Mouse (Mus musculus) urinary bladder, postnatal 25 days (tissue): ENCODE data around the gene Siva1.

ENCODE experiments used
- DNase-seq: peaks from one replicate; pipeline ENCODE4 v3.0.0; 2022; ENCODE audit warnings: low spot score

The Siva1 gene

DNA sequence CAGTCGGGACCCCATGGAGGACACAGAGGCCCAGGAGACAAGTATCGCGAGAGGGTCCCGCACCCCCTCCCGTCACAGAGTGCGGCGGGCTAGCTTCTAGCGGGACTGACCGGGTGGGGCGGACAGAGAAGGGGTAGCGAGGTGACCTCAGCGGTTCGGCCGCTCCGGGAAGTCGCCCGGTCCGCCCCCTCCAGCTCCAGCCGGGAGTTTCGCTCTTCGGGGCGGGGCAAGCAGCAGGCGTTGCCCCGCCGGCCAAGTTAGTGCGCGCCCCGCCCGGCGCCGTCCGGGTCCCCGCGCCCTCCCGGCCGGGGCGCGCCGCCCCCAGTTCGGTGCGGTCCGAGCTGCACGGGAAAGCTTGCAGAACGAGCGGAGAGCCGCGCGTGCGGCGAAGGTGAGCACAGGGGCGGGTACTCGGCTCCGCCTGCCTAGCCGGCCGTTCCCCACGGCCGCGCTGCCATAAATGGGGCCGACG is 34.1 kb downstream of the Siva1 start, which contains the start of gene Zbtb42:
Zbtb42 (plus strand) TSS at position 274 of the 472 bp plus-strand sequence.
- DNase-seq = peak; percentile 69

DNA sequence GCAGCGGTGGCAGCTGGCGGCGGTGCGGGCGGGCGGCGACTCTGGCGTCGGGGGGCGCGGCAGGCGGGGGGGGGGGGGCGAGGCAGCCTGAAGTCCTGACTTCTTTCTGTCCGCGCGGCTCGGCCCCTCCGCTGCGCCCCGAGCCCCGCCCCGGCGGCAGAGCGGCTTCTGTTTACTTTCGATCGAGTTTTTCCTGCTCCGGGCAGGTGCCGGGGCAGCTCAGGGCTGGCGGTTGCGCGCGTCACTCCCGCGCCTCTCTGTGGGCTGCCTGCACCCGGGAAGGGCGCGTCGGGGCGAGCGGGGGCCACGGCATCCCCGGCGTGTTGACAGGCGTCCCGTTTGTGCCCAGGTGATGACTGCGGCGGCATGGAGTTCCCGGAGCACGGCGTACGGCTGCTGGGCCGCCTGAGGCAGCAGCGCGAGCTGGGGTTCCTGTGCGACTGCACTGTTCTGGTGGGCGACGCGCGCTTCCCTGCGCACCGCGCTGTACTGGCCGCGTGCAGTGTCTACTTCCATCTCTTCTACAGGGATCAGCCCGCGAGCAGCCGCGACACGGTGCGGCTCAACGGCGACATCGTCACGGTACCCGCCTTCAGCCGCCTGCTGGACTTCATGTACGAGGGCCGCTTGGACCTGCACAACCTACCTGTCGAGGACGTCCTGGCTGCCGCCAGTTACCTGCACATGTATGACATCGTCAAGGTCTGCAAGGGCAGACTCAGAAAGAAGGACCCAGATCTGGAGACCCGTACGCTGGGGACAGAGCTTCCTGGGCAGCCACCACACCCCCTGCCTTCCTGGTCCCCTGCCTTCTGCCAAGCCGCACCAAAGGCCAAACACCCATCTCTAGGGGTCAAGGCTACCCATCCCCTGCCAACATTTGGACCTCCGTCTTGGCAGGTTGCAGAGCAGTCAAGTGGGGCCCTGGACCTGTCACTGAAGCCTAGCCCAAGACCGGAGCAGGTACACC is 34.8 kb downstream of the Siva1 start:
- peak; percentile 58 for DNase-seq

DNA sequence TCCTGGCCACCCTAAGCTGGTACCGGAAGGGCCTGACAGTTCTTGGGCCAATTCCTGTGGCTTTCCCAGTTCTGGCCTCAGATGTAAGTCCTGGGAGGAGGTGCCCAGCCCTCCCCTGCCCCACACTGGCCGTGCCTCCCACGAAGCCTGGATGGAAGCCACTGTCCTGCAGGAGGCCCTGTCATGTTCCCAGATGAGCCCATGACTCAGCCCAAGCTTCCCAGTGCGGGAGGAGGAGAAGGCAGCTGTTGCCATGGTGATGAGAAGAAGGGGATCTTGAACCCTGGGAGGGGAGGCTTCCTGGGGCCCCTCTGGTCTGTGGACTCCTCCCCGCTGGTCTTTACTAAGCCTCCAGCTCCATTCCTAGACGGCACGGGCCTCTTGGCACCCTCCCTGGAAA is 38.9 kb downstream of the Siva1 start:
- DNase-seq = no peak

DNA sequence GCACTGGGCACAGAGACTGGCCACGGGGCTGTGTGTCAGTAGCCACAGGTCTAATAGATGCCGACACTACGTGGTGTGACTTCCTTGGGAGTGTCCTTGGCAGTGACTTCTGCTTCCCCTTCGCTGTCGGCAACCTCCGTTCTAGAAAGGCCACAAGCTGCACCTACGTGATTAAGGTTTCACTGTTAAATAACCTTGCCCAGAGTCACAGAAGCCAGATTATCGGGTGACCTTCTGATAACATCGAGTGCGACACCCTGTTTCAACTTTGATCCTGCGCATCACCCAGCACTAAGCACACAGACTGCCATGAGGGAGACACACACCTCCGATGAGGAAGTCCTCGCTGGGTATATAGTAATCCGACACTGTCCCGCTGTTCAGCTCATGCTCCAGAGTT is 44.0 kb downstream of the Siva1 start:
- no peak for DNase-seq

DNA sequence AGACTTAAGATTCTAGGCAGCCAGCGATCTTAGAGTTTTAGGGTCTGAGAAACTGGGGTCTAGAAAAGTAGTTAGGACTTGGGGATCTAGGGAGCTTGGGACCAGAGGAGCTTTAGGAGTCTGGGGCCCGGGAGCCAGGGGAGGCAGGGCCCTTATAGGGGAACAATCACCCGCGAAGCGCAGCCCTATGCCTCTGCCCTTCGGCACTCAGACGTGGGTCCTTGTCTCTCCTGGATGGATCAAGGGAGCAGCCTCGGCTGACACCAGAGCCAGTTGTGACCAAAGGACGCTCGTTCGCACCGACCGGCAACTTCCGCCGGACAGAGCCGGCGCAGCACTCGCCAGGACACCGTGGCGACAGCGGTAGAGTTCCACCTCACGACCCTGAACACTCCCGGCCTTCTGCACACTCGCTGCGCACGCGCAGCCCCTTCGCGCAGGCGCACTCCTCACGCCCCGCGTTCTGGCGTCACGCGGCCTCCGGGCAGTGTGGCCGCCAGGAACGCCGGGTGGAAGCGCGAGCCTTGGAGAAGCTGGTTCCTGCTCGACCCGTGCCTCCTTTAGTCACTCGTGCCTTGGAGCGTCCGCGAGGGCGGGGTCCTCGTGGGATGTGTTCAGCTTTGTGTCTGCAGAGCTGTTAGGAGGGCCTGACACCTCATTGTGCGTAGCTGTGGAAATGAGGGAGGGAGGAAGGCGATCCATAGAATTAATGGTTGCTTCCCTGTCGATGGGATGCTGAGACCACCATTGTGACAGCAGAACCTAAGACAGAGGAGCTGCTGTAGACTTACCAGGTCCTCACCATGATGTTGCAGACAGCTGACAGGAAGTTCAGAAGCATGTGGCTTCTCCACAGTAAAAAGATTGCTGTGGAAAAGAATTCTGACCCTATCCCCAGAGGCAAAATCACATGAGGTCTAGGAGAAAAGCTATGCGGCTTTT is 49.0 kb downstream of the Siva1 start:
- peak; percentile 95 for DNase-seq

DNA sequence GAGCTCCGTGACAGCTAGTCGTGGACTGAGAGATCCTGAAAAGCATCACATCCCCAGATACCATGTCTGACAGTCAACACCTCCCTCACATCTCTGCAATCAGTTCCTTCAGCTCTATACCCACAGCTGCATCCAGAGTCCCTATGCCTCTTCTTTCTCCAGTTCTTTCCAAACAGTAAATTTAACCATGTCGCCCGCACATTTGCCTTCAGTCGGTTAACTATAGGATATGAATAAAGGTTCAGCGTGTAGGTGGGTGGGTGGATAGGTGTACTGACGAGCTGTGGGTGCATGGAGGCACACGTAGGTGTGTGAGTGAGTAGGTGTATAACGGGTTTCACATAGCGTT is 49.6 kb downstream of the Siva1 start:
- no peak for DNase-seq

DNA sequence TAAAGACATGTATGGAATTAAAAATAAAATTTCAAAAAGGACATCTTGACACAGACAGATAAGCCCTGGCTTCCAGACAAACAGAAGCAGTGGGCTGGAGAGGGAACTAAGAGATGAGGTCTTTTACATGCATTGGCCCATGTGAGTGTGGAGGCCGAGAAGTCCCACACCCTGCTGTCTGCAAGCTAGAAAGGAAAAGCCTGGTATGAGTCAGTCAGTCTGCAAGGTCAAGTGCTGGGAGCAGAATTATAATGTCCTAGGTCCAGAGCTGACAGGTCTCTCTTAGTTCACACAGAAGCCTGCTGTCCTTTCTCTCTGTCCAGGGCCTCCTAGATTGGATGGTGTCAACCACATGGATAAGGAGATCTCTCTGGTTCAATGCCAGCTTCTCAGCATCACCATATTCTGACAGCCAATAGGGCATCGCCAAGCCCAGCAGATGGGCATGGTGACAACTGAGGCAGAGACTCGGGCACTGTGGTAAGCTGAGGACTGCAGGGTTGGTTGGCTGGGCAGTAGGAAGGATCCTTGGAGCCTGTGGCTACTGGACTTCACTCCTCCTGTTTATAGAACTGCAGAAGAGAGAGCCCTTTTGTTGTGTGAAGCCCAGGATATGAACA is 52.4 kb downstream of the Siva1 start:
- no peak for DNase-seq
